Mouse (Mus musculus) lung, postnatal 0 days (tissue): ENCODE data around the gene Erc1.

Experiments
- CTCF ChIP-seq: IDR thresholded peaks from 2 replicates; pipeline ENCODE4 v1.5.1; 2016; ENCODE audit warnings: antibody characterized with exemption, mild to moderate bottlenecking
- EP300 ChIP-seq: IDR thresholded peaks from 2 replicates; pipeline ENCODE4 v1.6.1; 2016; ENCODE audit warnings: antibody characterized with exemption, mild to moderate bottlenecking, control low read depth

DNA sequence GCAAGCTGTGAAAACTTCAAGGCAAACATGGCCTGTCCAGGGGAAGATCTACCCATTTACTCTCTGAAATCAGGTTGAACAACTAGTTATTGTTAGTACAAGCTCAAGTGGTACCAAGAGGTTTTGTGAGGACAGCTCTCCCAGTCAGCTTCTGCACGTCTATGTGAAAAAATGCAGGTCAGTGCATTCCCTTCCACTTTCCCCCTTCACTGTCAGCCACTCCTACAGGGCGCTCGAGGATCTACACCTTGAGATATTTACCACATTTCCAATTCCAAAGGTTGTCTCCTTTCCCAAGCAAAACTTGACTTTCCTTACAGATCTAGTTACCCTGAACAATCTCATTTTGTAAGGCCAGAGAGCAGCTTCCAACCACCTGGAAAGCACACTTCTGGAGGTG lies 66.9 kb downstream of the Erc1 start:
- TF ChIP-seq CTCF (peak; percentile 29), EP300 (no peak)
